Mouse (Mus musculus): Measurements from ENCODE around the gene Cdc42ep1.

DNA sequence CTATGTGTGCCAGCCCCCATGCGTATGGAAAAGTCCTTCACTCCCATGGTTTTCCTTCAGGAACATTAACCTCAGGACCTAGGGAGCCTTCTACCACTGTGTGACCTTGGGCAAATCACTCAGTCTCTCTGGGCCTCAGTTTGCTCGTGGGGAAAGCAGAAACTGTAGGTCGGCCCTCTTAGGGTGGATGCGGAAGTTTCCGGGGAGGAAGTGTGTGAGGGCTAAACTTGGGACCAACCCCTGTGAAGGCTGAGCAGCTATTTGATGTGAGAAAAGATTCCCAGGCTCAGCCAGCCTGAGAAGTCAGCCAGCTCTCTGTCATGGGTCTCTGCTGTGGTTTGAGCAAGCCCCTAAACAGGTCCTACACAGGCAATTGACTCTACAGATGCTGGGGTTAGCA lies 19.9 kb downstream of the Cdc42ep1 start:
- TF ChIP-seq POLR2A (IDR thresholded peaks at IDR 0.05; ENCODE audit: low read depth, low read length) = no peak
- no peak for TF ChIP-seq CTCF (IDR thresholded peaks at IDR 0.05; ENCODE audit: extremely low read depth, insufficient read depth, insufficient read length, insufficient replicate concordance)
